Mouse (Mus musculus) layer of hippocampus, adult 8-10 months (tissue): ENCODE results near the gene Crygd. TPM values are rescaled to one million over a fixed set of nuclear protein-coding genes. Genes with fewer than 3 reads are reported as not detected.
"Not testable (repeated sequence)": the region's sequence is repeated elsewhere in the genome, so short reads cannot be mapped to it uniquely, and the experiment has no call there.

Experiments used
- DNase-seq, 2 experiments: peaks; one replicate each; pipeline ENCODE4 v3.0.0; 2022; ENCODE audit warnings: low spot score in 2 of 2
- total RNA-seq, 4 experiments: library from RNA; stranded (reverse); gene quantifications; 2 replicates each; pipeline ENCODE4 v1.2.4; 2022

Gene Crygd
- not detected for total RNA-seq

DNA sequence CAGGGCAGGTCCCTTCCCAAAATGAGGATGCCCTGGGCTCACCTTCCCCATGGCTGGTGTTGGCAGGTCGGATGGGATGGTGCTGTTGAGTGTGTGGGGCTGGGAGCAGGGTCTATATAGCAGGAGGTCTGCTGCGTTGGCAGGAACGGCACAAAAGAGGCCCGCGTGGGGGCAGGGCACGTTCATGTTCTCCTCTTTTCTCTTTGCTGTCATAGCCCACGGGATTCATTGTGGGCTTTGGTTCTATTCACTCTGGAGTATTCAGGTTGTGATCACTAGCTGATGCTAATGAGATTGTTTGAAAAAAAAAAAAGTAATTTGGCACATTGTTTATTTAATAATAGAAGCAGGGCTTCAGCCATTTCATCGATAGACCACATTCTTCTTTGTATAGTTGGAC, at the start of gene Crygd:
Gene Crygd, minus strand, starts transcription at position 101 of the 400 bp plus-strand sequence.
- no peak for DNase-seq

GRCm38 (mm10) chr1:65112807-65113196, 49.5 kb upstream of the Crygd start:
- no peak for DNase-seq

GRCm38 (mm10) chr1:65112031-65112806, 49.0 kb upstream of the Crygd start:
- peak; percentile 51 to 72 for DNase-seq

DNA sequence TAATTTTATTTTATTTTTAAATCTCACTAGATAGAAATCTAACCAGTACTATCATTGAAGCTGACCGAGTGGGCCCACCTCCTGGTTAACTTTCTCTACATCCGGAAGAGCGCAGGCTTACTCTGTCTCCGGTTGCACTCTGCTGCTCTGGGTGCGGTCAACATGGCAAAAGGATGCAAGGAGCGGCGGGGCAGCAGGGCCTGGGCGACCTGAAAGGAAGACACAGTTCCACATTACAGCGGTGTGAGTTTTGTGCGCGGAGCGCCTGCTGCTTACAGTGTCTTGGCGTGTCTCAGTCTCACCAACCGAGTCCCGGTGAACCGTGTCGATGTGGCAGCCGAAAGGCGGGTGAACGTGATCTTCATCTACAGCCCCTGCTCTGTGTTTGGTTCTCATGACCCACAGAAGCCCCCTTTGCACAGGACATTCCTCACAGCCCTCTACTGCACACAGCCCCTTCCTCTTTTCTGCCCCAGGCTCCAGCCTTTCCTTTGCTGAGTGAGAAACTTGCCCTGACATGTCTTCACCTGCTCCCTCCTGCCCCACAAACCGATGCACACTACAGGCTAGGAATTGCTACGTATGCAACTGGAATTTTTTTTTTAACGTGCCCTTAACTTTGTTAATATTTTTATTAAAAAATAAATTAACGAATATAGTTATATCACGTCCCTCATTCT, 46.6 kb upstream of the Crygd start:
- DNase-seq: no peak

GRCm38 (mm10) chr1:65109196-65109595, 45.9 kb upstream of the Crygd start:
- DNase-seq: no peak

GRCm38 (mm10) chr1:65107654-65108279, 44.5 kb upstream of the Crygd start:
- no peak for DNase-seq

DNA sequence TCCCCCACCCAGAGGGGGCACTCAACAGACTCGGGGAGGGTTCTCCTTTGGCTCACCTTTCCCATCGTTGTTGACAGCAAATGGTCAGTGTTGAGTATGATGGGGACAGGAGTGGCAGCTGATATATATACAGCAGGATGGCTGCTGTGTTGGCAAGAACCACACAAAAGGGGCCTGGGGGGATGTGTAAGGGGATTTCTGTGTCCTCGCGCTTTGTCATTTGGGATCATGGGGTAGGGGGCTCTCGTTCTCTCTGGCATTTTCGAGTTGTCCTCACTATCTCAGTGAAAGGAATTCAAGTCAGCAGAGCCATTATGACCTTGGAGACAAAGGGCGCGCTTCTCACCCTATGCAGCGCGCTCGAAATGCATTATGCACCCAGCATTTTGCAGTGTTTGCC, 40.0 kb upstream of the Crygd start, which contains the start of gene Cryga:
Gene Cryga, minus strand, starts transcription at position 101 of the 400 bp plus-strand sequence.
- no peak for DNase-seq

DNA sequence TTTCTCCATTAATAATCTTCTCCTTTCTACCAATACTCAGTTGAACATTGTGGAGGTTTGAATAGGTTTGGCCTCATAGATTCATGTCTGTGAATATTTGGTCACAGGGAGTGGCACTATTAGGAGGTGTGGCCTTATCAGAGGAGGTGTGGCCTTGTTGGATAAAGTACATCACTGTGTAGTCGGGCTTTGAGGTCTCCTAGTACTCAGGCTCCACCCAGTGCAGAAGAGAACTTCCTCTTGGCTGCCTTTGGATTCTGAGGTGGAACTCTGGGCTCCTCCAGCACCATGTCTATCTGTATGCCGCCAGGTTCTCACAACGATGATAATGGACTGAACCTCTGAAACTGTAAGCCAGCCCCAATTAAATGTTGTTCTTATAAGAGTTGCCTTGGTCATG, 33.7 kb upstream of the Crygd start:
- DNase-seq: no peak

DNA sequence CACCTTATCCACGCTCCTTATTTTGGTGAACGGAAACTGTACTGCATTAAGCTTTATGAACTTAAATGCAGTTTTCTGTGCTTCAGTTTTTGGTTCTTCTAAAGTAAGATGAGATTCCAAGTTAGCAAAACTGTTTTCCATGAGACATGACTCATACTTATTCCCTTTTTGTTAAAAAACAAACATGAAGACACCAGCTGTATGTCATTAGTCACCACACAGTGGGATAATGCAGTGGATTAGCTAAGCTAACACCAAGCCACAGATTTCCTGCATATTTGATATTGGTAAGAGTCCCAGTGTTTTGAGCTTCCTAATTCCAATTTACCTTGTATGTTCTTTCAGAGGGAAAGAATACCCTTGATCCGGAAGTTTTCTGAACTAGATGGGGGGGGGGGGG, 28.3 kb upstream of the Crygd start:
- no peak for DNase-seq

DNA sequence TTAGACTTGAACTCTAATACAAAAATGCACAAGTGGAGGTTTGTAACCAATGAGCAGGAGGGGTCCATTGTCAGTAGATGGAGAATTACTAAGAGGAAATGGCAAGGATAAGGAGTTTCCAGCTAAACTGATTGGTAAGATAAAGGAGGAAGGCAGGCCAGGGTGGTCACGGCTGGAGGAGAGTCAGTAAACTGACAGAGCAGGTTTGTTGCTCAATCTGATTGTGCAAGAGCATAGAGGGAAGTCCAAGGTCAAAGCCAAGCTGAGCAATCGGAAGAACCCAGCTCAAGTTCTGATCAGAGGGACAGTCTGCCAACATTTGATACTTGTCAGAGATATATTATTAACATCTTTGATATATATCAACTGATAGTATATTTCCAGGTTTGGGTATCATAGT, 27.1 kb upstream of the Crygd start:
- DNase-seq: no peak

DNA sequence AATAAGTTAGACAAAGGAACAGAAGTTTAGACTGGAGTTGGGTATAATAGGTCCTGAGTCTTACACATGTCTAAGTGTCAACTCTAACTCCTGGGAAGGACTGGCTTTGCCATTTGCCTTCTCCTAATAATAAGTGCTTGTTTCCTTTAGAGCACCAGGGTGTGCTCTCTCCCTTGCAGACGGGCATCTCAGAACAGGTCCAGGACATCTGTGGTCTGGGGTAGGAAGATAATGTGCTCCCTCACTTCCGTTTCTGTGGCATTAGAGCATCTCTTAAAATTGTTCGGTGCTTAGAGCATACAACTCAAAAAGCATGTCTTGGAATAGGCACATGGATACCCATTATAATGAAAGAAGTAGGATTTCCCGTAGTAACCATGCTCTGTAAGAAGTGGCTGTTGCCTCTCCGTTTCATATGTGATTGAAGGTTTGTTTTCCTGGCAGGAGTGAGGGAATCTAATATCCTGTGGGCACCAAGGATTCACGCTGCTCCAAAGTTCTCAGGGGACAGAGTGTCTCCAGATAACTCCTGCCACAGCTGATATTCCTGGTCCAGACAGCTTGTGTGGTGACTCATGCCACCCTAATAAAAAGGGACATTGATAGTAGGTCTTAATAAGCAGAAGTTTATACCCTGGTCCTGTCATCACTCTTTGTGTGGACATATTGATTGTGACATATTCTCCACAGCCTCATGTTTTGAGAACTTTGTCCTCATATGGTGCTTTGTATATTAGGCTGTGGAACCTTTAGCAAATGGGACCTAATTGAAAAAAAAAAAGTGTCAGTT, 25.5 kb upstream of the Crygd start:
- DNase-seq: no peak

DNA sequence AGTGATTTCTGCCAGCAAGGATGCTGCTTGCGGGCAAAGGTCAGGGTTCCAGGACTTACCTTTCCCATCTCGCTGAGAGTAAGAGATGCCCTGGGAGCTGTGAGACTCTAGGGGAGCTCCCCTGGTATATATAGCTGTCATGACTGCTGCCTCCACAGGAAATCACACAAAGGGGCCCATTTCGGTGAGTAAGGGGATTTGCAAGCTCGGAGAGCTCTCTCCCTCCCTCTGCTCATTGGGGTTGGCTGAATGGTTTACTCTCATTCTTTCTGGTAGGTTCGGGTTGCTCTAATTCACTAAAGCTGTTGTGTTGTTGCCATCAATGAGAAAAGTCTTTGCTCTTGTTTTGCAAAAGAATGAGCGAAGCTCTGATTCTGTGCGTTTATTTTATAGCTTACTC, 18.9 kb upstream of the Crygd start, which contains the start of gene Crygb:
Gene Crygb, minus strand, starts transcription at position 101 of the 400 bp plus-strand sequence.
- no peak for DNase-seq

DNA sequence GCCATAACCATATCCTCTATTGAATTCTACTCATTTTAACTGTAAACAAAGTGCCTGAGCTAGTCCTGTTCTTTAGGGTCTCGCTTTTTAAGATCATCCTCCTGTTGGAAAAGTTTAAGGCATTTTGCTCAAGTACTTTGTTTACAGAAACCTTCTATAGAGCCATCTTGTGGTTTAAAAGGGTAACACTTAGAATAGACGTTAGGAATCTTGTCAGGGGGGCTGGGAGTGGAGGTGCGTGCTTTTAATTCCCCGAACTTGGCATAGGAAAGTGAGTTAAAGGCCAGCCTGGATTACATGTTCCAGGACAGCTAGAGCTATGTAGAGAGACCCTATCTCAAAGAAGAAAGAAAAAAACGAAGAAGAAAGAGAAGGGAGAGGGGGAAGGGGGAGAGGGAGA, 12.4 kb upstream of the Crygd start:
- DNase-seq: no peak

- no peak for DNase-seq
Observed at GRCm38 (mm10) chr1:65073589-65073988, 10.3 kb upstream of the Crygd start, which contains the start of gene Crygc. Gene Crygc (minus strand): TSS chr1:65073689.

GRCm38 (mm10) chr1:65067842-65068241, 4.6 kb upstream of the Crygd start:
- no peak for DNase-seq

GRCm38 (mm10) chr1:65064201-65064600, 949 bp upstream of the Crygd start:
- DNase-seq: no peak

GRCm38 (mm10) chr1:65052140-65052539, 11.1 kb downstream of the Crygd start:
- no peak for DNase-seq

DNA sequence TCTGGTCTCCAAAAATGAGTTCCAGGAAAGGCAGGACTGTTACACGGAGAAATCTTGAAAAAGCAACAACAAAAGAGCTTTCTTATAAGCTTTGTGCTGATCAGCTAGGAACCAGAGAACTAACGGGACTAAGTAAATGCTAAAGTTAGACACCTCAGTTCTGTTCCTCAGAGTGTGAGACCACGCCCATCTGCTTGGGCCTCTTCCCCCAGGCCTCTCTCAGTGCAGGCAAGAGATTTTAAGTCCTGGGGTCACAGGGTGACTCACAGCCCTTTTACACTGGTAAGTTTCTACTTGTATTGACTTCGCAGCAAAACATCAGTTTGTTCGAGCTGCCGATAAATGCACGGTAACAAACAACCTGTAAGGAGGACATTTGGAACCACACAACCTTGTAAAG, 11.6 kb downstream of the Crygd start:
- DNase-seq: no peak

GRCm38 (mm10) chr1:65050952-65051351, 12.3 kb downstream of the Crygd start, which contains the start of gene Cryge:
Gene Cryge (minus strand): TSS chr1:65051149.
- DNase-seq: not testable (repeated sequence)

- DNase-seq: peak; percentile 12 to 44
Observed at GRCm38 (mm10) chr1:65048781-65049180, 14.5 kb downstream of the Crygd start.

DNA sequence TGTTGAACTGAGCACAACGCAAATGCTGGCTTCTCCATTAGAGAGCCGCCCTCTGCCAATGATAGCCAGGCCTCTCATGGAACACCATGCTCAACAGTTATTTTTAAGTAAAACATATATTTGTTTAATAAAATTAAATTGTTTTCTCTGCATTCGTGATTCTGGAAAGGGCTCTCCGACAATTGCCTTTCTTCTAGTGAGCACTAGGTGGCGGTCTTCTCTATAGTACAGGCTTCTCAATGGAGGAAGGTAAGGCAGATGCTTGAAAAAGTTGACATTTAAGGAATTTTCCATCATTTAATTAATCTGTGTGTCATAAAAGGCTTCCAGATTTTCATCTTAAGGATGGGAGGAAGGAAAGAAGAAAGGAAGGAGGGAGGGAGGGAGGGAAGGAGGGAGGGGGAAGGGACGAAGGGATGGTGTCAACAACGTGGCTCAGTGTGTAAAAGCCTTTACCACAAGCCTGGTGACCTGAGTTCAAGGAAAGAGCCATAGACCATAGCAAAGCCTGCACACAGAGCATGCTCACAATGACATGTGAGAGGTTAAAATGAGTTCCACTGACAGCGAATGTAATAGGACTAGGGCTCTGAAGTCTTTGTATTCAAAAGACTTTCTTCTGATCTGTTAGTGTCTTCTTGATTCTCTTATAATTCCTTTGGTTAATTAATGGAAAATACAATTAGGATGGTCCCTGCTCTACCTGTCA, 16.7 kb downstream of the Crygd start:
- DNase-seq: peak in 1 of 2 experiments; percentile 29
